Mouse (Mus musculus) stomach, postnatal 0 days (tissue): ENCODE results near the gene Abhd18. TPM values are rescaled to one million over a fixed set of nuclear protein-coding genes. Genes with fewer than 3 reads are reported as not detected.

Experiments
- ATAC-seq: fragments of 200-750 bp; cut with Nextera tagmentation; 2 replicates; pipeline ENCODE4 v1.8.0; 2017; ENCODE audit not compliant: low FRiP score, low TSS enrichment
- DNase-seq: peaks from one replicate; pipeline ENCODE4 v3.0.0-alpha.2; 2016; ENCODE audit warnings: low spot score
- H3K27ac ChIP-seq: fragments of 300-500 bp; sonication (generic); replicated peaks from 2 replicates; pipeline ENCODE4 v1.5.1; 2014; ENCODE audit warnings: mild to moderate bottlenecking, control low read depth
- H3K27me3 ChIP-seq: fragments of 300-500 bp; sonication (generic); 2 replicates; pipeline ENCODE4 v1.6.1; 2014; ENCODE audit warnings: low read length; ENCODE audit not compliant: control insufficient read depth, insufficient read depth
- H3K36me3 ChIP-seq: fragments of 300-500 bp; sonication (generic); 2 replicates; pipeline ENCODE4 v1.6.1; 2014; ENCODE audit warnings: low read length, mixed read lengths; ENCODE audit not compliant: control insufficient read depth, insufficient read depth
- H3K4me1 ChIP-seq: fragments of 300-500 bp; sonication (generic); replicated peaks from 2 replicates; pipeline ENCODE4 v1.6.1; 2014; ENCODE audit warnings: antibody characterized with exemption; ENCODE audit not compliant: control insufficient read depth, insufficient read depth
- H3K4me2 ChIP-seq: fragments of 300-500 bp; sonication (generic); replicated peaks from 2 replicates; pipeline ENCODE4 v1.6.1; 2014; ENCODE audit warnings: low read depth, mild to moderate bottlenecking, control low read depth, moderate library complexity
- H3K4me3 ChIP-seq: fragments of 300-500 bp; sonication (generic); 2 replicates; pipeline ENCODE4 v1.5.1; 2014; ENCODE audit warnings: low read depth, low read length, control low read depth
- H3K9ac ChIP-seq: fragments of 300-500 bp; sonication (generic); 2 replicates; pipeline ENCODE4 v1.6.1; 2014; ENCODE audit warnings: mild to moderate bottlenecking, low read length, control low read depth, mixed read lengths
- H3K9me3 ChIP-seq: fragments of 300-500 bp; sonication (generic); 2 replicates; pipeline ENCODE4 v1.6.1; 2016; ENCODE audit warnings: low read length; ENCODE audit not compliant: control insufficient read depth
- CTCF ChIP-seq: IDR thresholded peaks from 2 replicates; pipeline ENCODE4 v1.5.1; 2016; ENCODE audit warnings: antibody characterized with exemption, low read depth, mild to moderate bottlenecking, moderate library complexity
- EP300 ChIP-seq: optimal IDR thresholded peaks from 2 replicates; pipeline ENCODE3; 2016; ENCODE audit warnings: antibody characterized with exemption
- WGBS: fragments of 180-500 bp; shearing (Covaris S2); extraction: QIAGEN DNeasy Blood & Tissue Kit; methylation state at CpG from one replicate; pipeline ENCODE4 v1.1.7; 2014; 5-methylcytosine and 5-hydroxymethylcytosine counted together
- polyA plus RNA-seq: library from polyadenylated mRNA; unstranded; fragments of >200 nt; fragmentation: Nextera tagmentation; extraction: Ambion mirVana; gene quantifications from 2 replicates; pipeline ENCODE4 v1.2.1, GENCODE M21; 2015

Abhd18 gene
- polyA plus RNA-seq, 1 experiment from 2014 or later = 5.7 TPM

DNA sequence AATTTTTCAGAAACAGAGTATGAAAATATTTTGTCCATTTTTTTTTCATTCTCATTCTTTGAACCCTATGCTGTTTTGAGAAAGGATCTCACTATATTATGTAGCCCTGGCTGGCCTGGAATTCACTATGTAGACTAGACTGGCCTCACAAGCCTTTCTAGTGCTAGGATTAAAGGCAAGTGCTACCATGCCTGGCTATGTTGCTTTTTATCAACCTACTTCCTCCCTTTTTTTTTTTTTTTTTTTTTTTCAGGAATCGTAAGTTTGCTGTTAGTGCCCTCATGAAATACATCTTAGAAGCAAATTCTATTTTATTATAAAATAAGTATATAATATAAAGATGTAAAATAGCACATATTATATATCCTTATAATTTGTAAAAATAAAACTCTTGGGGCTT, 108.0 kb downstream of the Abhd18 start:
- Histone ChIP-seq H3K36me3 (no peaks in the 10 kb centered on the region), H3K4me2 (no peak overlapping the region), H3K4me1 (no peaks in the 10 kb centered on the region), H3K4me3 (no peak overlapping the region), H3K27ac (no peak overlapping the region), H3K9me3 (no peaks in the 10 kb centered on the region), H3K9ac (no peak overlapping the region), H3K27me3 (no peaks in the 10 kb centered on the region)
- 46% methylated on average over 1 of the region's 1 CpGs for WGBS
- TF ChIP-seq CTCF (no peak), EP300 (no peak)
- ATAC-seq (no peak), DNase-seq (no peak)

DNA sequence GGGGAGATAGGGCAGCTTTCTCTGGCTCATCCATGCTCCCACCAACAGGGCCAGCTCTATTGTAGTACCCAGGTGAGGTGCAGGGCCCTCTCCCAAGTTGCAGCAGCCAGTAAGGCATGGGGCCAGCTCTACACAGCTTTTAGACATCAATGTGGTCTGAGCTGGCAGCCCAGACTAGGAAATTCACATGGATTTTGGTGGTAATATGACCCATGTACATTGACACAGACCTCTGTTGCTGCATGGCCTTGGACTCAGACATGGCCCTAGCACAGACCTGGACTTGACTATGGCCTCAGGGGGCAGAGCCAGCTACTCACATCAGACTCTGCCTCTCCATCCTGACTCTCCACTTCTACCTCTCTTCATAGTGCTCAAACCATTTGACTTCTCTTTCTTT, 112.1 kb downstream of the Abhd18 start:
- H3K27ac ChIP-seq = no peak overlapping the region
- H3K4me3 ChIP-seq = no peak overlapping the region
- H3K9ac ChIP-seq = no peak overlapping the region
- no peaks in the 10 kb centered on the region for H3K36me3 ChIP-seq
- DNase-seq (no peak), ATAC-seq (no peak)
- no peak overlapping the region for H3K4me2 ChIP-seq
- no peaks in the 10 kb centered on the region for H3K4me1 ChIP-seq
- no peaks in the 10 kb centered on the region for H3K27me3 ChIP-seq
- no peak for TF ChIP-seq EP300
- TF ChIP-seq CTCF = no peak
- no peaks in the 10 kb centered on the region for H3K9me3 ChIP-seq

- DNase-seq (no peak), ATAC-seq (no peak)
- Histone ChIP-seq H3K36me3 (no peaks in the 10 kb centered on the region), H3K4me1 (no peaks in the 10 kb centered on the region), H3K4me2 (no peak overlapping the region), H3K9me3 (no peaks in the 10 kb centered on the region), H3K9ac (no peak overlapping the region), H3K4me3 (no peak overlapping the region), H3K27me3 (no peaks in the 10 kb centered on the region), H3K27ac (no peak overlapping the region)
- no peak for TF ChIP-seq CTCF
Observed at GRCm38 (mm10) chr3:40980758-40981157, 134.0 kb downstream of the Abhd18 start.

- no peaks in the 10 kb centered on the region for H3K4me1 ChIP-seq
- no peaks in the 10 kb centered on the region for H3K36me3 ChIP-seq
- DNase-seq (no peak), ATAC-seq (no peak)
- no peaks in the 10 kb centered on the region for H3K27me3 ChIP-seq
- no peak overlapping the region for H3K9ac ChIP-seq
- no peak overlapping the region for H3K4me3 ChIP-seq
- no peak overlapping the region for H3K4me2 ChIP-seq
- no peak overlapping the region for H3K27ac ChIP-seq
- no peaks in the 10 kb centered on the region for H3K9me3 ChIP-seq
- WGBS = 69% methylated on average over 5 of the region's 5 CpGs
- TF ChIP-seq CTCF (no peak), EP300 (no peak)
Observed at GRCm38 (mm10) chr3:40987539-40987938, 140.8 kb downstream of the Abhd18 start.

Other genes with a start within 250 kb of the Abhd18 start
- not detected in 2 replicates for gene Slc25a31, start 138.1 kb upstream of the Abhd18 start, polyA plus RNA-seq
- gene Hspa4l, start 102.5 kb upstream of the Abhd18 start, polyA plus RNA-seq = 7.2 and 8.9 TPM in 2 replicates
- gene Plk4, start 47.0 kb upstream of the Abhd18 start, polyA plus RNA-seq = 9.2 and 13.0 TPM in 2 replicates
- 5.9 and 6.1 TPM in 2 replicates for gene Mfsd8, start 84 bp upstream of the Abhd18 start, polyA plus RNA-seq
- gene 1700034I23Rik, start 55.6 kb downstream of the Abhd18 start, polyA plus RNA-seq = 0.06 and 0.08 TPM in 2 replicates
- gene Larp1b, start 102.9 kb downstream of the Abhd18 start, polyA plus RNA-seq = 10.7 and 10.8 TPM in 2 replicates
- gene Pgrmc2, start 236.1 kb downstream of the Abhd18 start, polyA plus RNA-seq = 31.2 and 32.5 TPM in 2 replicates